Mouse (Mus musculus) left cerebral cortex, postnatal 36 days (tissue): Measurements from ENCODE around the gene Ankrd54. TPM values are rescaled to one million over a fixed set of nuclear protein-coding genes. Genes with fewer than 3 reads are reported as not detected.

Source experiments
- DNase-seq, 2 experiments: peaks; one replicate each; pipeline ENCODE4 v3.0.0; 2021 to 2022; ENCODE audit warnings: low spot score in 2 of 2, mixed read lengths in 1 of 2
- intact Hi-C: fragments of 180-260 bp; cut with DNase I; formaldehyde crosslinking; loops from one replicate; pipeline ENCODE4 v1.15.1; 2025
- total RNA-seq, 2 experiments: library from RNA; stranded (reverse); gene quantifications; 2 replicates each; pipeline ENCODE4 v1.2.3; 2021

Gene Ankrd54
- total RNA-seq, result 10 to 100 TPM; 14.1 to 19.0 TPM

DNA sequence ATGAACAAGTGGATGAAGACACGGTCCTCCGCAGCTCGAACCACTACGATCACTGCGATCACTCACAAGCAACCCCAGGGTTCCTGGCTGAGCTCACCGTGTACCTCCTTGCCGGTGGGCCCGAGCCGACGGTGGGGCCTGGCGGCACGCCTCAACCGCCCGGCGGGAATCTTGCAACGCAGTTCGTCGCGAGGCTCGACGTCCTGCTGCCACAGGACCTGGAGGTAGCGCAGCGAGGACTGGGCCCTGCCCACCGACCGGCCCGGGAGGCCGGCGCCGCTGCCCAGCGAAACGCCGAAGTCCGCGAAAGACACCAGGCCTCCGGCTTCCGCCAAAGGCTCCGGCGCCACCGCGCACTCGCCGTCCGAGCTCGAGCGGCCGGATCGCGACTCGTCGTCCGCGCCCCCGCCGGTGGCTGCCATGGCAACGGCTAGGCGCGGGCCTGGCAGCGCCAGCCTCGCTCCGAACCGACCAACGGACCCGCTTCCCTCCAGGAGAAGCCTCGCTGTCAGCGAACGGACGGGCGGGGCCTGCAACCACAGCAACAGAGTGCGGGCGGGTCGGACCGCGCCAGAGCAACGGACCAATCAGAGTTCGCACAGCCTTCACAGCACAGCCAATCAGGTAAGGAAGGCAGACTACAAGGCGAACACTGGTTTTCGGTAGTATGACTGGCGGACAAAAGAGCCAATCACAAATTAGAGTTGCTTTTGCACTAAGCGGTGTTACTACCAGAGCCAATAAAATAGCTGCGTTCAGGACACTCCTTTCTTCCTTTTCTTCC is at the start of gene Ankrd54:
TSS of gene Ankrd54 (minus strand) at position 518 of the 784 bp plus-strand sequence.
- DNase-seq, result peak; percentile 98
- intact Hi-C loops, result no loop called here

DNA sequence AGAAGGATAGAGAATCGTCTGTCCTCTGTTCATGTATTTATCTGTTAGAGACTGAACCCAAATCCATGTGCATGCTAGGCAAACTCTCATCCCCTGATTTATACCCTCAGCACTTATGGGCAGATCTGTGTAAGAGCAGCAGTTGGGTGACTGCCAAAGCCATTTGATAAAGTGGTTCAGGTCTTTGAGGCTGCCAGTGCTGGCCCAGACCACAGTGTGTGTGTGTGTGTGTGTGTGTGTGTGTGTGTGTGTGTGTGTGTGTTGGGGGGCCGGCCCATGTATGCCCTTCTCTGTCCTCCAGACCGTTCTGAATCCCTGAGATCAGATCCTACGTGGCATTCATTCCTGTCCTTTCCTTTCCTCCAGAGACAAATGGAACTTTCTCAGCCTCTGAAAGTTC is 49.1 kb upstream of the Ankrd54 start:
- DNase-seq, result no peak
- intact Hi-C loops, result no loop called here

DNA sequence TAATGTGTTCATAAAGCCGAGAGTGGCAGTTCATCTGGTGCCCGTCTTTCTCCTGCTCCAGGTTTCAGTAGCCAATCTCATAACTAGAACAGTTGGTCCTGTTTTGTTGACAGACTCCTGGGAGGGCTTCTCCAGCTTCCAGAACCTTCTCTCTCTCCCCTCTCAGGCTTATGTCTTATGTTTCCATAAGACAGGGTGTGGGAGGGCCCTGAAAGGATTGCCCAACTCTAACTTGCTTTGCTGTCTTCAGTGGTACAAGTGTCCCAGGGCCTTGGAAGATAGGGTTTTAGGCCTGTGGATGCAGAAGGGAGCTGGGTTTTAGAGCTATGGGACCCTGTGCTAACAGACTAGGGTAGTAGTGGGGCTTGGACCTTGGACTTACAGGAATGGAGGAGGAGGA is 47.8 kb upstream of the Ankrd54 start:
- intact Hi-C loops, result no loop called here
- no peak for DNase-seq

- intact Hi-C loops, result no loop called here
Measured at GRCm38 (mm10) chr15:79110031-79110430, 47.3 kb upstream of the Ankrd54 start.

DNA sequence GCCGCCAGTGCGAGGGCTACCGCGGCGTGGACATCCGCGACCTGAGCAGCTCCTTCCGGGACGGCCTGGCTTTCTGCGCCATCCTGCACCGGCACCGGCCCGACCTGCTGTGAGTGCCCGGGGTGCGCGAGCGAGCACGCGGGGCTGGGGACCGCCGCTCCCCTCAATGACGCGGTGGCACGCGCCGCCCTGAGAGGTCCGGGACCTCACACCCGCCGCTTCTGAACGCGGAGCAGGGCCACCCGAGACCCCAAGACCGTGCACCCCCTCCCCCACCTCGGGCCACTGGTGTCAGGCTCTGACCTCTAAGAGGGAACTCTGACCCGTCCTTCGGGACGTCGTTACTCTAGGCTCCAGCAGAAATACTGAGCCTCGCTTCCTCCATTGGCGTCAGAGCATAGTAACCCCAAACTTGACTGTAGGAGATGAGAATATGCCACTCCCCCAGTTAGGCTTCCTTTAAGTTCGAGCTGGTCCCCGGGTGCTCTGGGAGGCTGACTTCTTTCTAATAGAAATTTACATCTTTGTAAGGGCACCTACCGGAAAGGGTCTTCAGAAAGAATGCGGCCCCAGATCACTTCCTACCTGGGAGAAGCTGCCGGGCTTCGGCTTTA is 46.7 kb upstream of the Ankrd54 start:
- DNase-seq, result no peak
- intact Hi-C loops, result no loop called here

More at GRCm38 (mm10) chr15:79110031-79110430, 47.3 kb upstream of the Ankrd54 start:
- DNase-seq, result no peak

- intact Hi-C loops, result no loop called here
- peak; percentile 49 to 53 for DNase-seq
Measured at GRCm38 (mm10) chr15:79108421-79109320, 46.0 kb upstream of the Ankrd54 start, which contains the start of gene Micall1. Gene Micall1 (plus strand): TSS chr15:79108898.

GRCm38 (mm10) chr15:79107966-79108365 is 45.3 kb upstream of the Ankrd54 start:
- intact Hi-C loops, result no loop called here
- DNase-seq, result no peak

- intact Hi-C loops, result no loop called here
- DNase-seq, result no peak
Measured at GRCm38 (mm10) chr15:79105804-79106203, 43.1 kb upstream of the Ankrd54 start.

DNA sequence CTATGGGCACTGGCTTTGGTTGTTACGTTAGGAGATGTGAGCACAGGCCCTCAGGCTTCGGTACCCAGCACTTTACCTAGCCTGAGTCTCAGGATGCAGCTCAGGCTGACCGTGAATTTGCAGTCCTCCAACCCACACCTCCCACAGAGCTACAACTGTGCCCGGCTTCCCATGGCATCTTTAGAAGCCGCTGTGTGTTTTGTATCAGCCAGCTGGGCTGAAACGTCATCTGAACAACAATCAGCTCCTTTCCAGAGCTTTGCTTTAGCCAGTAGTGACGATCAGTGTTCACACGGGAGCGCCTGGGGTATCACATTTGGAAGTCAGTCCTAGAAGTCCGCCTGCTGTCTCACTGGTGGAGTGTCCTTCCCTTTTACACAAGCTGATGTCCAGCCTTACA is 40.6 kb upstream of the Ankrd54 start:
- DNase-seq, result peak in 1 of 2 experiments; percentile 19
- intact Hi-C loops, result no loop called here

DNA sequence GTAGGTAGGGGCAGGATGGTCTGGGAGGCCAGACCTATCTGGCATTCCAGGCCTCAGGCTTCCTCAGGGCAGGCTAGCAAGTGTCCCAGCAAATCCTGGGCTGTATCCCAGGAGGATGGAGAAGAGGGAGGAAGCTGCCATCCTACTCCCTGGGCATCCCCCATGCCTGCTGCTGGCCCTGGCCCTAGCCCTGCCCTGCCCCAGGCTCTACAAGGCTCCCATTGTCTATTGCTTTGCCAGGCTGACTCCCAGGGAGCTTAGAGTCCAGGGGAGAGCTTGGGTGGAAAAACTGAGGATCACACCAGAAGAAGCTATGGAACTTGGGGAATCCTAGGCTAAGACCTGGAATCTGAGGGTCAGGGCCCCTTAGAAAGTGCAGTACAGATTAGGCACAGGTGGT is 38.8 kb upstream of the Ankrd54 start:
- no peak for DNase-seq
- intact Hi-C loops, result no loop called here

DNA sequence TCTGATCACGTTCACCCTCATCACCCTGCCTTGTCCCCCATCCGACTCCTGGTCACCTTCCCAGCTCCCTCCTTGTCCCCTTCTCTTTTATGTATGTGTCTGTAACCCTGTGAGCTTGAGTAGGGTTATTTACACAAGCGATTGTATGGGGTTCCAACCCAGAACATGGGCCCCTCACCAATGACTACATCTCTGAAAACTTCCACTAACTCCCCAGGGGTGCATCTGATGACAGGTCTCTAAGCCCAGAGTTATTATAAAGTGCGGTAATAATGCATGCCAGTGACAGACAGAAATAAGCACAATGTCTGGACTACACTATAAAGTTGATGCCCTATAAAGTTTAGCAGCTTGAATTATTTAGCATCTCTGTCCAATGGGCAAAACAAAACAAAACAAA is 37.7 kb upstream of the Ankrd54 start:
- DNase-seq, result no peak
- intact Hi-C loops, result no loop called here

GRCm38 (mm10) chr15:79099456-79099855 is 36.8 kb upstream of the Ankrd54 start:
- intact Hi-C loops, result loop anchor here (5.0 kb wide), 1 partner anchor 33 kb away; no protein-coding TSS in a partner anchor
- DNase-seq, result no peak

- intact Hi-C loops, result loop anchor here (5.0 kb wide), 1 partner anchor 33 kb away; no protein-coding TSS in a partner anchor
- DNase-seq, result no peak
Measured at GRCm38 (mm10) chr15:79098868-79099267, 36.2 kb upstream of the Ankrd54 start.

DNA sequence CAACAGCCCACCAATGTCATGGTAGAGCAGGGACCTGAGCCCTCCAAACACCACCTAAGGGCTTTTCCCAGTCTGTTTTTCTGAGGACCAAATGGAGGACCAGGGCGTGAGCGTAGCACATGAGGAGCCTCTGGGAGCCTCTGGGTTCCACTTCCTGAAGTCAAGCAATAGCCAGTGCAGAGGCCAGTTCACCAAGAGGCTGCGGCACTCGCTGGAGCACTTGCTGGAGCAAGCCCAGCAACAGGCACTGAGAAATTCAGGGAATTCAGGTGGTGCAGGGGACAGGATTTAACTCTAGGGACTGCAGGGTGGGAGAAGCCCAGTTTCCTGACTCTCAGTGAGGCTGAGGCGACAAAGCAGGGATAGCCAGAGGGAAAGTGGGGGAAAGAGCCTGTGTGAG is 35.5 kb upstream of the Ankrd54 start:
- intact Hi-C loops, result loop anchor here (5.0 kb wide), 1 partner anchor 34 kb away; no protein-coding TSS in a partner anchor
- DNase-seq, result no peak

DNA sequence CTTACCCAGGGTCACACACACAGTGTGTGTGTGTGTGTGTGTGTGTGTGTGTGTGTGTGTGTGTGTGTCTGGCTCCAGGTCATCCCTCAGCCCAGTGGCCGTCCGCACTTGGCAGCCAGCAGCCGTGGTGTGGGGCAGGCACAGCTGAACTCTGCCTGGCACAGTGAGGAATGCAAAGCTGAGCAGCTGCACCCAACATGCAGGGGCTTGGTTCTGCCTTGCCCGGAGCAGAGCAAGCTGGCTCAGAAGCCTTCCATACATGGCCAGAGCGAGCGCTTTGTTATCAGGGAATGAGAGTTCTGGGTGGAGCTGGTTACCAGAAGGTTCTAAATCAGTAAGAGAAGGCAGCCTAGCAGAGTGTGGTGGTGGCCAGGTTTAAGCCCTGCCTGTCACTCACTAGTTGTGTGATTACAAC is 34.9 kb upstream of the Ankrd54 start:
- DNase-seq, result peak; percentile 32 to 48

DNA sequence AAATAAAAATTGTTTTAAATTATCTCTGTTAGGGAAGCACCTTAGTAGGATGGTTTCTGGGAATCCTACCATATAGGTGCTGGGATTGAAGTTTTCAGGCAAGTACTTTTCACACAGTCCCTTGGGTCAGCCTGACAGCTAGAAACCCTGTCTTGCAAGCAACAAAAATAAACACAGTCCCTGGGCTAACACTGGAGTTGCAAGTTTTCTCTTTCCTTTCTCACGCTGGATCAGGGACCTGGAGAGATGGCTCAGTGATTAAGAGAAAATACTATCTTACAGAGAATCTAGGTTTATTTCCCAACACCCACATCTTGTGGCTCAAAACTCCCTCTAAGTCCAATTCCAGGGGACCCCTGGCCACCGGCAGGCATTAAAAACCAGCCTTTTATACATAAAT is 34.4 kb upstream of the Ankrd54 start:
- no peak for DNase-seq
- intact Hi-C loops, result loop anchor here (5.0 kb wide), 1 partner anchor 35 kb away; no protein-coding TSS in a partner anchor

More for the DNA sequence above, 34.9 kb upstream of the Ankrd54 start:
- intact Hi-C loops, result loop anchor here (5.0 kb wide), 1 partner anchor 35 kb away; no protein-coding TSS in a partner anchor

DNA sequence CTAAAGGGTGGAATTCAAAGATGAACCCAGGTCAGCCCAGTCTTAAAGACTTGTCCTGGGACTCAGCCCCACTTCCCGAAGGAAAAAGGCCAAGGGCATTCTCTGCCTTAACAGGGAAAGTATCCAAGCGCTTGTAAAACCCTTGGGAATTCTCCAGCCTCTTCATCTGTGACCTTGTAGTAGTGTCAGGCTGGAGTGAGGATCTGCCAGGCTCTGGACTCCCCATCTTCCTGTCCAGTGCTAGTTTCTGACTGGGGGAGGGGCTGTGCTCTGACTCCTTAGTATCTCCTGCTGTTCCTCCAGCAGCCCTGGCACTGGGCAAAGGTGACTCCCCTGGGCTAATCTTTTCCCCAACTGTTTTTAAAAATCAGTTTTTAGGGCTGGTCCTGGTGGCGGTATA is 33.9 kb upstream of the Ankrd54 start:
- intact Hi-C loops, result loop anchor here (5.0 kb wide), 1 partner anchor 36 kb away; no protein-coding TSS in a partner anchor
- DNase-seq, result no peak

- DNase-seq, result no peak
- intact Hi-C loops, result loop anchor here (5.0 kb wide), 1 partner anchor 37 kb away; no protein-coding TSS in a partner anchor
Measured at GRCm38 (mm10) chr15:79095483-79095882, 32.8 kb upstream of the Ankrd54 start.

DNA sequence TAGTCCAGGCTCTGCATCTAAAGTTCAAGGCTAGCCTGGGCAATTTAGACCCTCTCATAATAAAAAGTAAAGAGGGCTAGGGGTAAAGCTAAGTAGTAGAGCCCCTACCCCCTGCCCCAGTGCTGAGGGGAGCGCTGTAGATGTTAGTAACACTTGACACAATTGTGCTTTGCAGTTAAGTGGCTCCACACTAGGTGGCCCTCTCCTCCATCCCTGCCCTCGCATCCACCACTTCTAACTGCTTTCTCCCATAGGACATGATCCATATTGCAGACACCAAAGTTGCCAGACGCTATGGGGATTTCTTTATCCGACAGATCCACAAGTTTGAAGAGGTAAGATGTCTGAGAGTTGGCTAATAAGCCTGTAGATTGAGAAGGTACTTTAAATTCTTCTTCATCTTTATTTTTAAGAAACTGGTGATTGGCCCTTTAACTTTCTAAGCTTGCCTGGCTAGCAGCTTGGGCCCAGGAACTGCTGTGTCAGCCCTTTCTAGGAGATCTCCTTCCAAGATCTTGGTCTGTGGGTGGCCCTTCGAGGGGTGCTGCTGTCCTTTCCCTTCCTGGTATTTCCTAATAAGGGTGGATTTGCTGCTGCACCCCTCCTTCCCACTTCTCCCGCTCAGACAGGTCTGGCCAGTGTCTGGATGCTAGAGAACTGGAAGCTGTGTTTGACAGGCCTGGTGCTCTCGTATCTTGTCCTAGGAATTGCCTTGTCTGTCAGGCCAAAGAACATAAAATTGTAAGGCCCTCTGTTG is 30.6 kb upstream of the Ankrd54 start:
- intact Hi-C loops, result no loop called here
- DNase-seq, result no peak
